Mouse (Mus musculus) hindbrain, embryonic 13.5 days (tissue): ENCODE measurements around the gene Poc1a. TPM values are rescaled to one million over a fixed set of nuclear protein-coding genes. Genes with fewer than 3 reads are reported as not detected.

Experiments
- ATAC-seq: fragments of 200-750 bp; cut with Nextera tagmentation; 2 replicates; pipeline ENCODE4 v1.8.0; 2017; ENCODE audit warnings: moderate TSS enrichment; ENCODE audit not compliant: low FRiP score
- H3K27ac ChIP-seq: fragments of 300-500 bp; sonication (generic); 2 replicates; pipeline ENCODE4 v1.5.1; 2015; ENCODE audit warnings: inconsistent platforms, mild to moderate bottlenecking, moderate library complexity
- H3K27me3 ChIP-seq: fragments of 300-500 bp; sonication (generic); 2 replicates; pipeline ENCODE4 v1.6.1; 2015; ENCODE audit warnings: mild to moderate bottlenecking, inconsistent platforms
- H3K36me3 ChIP-seq: fragments of 300-500 bp; sonication (generic); 2 replicates; pipeline ENCODE4 v1.6.1; 2015; ENCODE audit warnings: mild to moderate bottlenecking, inconsistent platforms
- H3K4me1 ChIP-seq: fragments of 300-500 bp; sonication (generic); replicated peaks from 2 replicates; pipeline ENCODE4 v1.6.1; 2015; ENCODE audit warnings: inconsistent platforms
- H3K4me2 ChIP-seq: fragments of 300-500 bp; sonication (generic); 2 replicates; pipeline ENCODE4 v1.6.1; 2015; ENCODE audit warnings: inconsistent platforms, mild to moderate bottlenecking, moderate library complexity
- H3K4me3 ChIP-seq: fragments of 300-500 bp; sonication (generic); 2 replicates; pipeline ENCODE4 v1.5.1; 2015; ENCODE audit warnings: mild to moderate bottlenecking, inconsistent platforms
- H3K9ac ChIP-seq: fragments of 300-500 bp; sonication (generic); 2 replicates; pipeline ENCODE4 v1.6.1; 2015; ENCODE audit warnings: mild to moderate bottlenecking, inconsistent platforms
- H3K9me3 ChIP-seq: fragments of 300-500 bp; sonication (generic); 2 replicates; pipeline ENCODE4 v1.6.1; 2016; ENCODE audit warnings: inconsistent platforms
- WGBS: fragments of 180-500 bp; shearing (Covaris S2); methylation state at CpG from one replicate; pipeline ENCODE4 v1.1.7; 2015; 5-methylcytosine and 5-hydroxymethylcytosine counted together
- polyA plus RNA-seq: library from polyadenylated mRNA; unstranded; fragments of >200 nt; fragmentation: Nextera tagmentation; extraction: Ambion mirVana; gene quantifications from 2 replicates; pipeline ENCODE4 v1.2.1, GENCODE M21; 2015

Gene Poc1a
- polyA plus RNA-seq, 1 experiment from 2014 or later, result 8.9 TPM

DNA sequence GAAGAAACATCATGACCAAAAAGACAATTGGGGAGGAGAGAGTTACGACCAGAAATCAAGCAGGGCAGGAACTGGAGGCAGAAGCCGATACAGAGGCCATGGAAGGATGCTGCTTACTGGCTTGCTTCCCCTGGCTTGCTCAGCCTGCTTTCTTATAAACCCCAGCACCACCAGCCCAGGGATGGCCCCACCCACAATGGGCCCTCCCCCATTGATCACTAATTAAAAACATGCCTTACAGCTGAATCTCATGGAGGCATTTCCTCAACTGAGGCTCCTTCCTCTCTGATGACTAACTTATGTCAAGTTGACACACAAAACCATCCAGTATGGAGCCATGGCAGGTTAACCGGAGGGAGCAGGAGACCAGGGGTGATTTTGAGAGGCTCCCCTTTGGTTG is 118.9 kb downstream of the Poc1a start:
- Histone ChIP-seq H3K9me3 (no peaks in the 10 kb centered on the region), H3K27me3 (no peaks in the 10 kb centered on the region), H3K4me1 (peaks cover 10% of the 10 kb centered on the region), H3K9ac (no peak overlapping the region), H3K4me3 (no peak overlapping the region), H3K36me3 (no peaks in the 10 kb centered on the region), H3K27ac (no peak overlapping the region), H3K4me2 (no peak overlapping the region)
- 93% methylated on average over 3 of the region's 3 CpGs for WGBS
- ATAC-seq, result no peak

Other genes with a start within 250 kb of the Poc1a start
- 0.62 and 1.1 TPM in 2 replicates for gene Col6a4, start 184.3 kb upstream of the Poc1a start, polyA plus RNA-seq
- 5.4 and 5.7 TPM in 2 replicates for gene Glyctk, start 122.9 kb upstream of the Poc1a start, polyA plus RNA-seq
- 32.6 and 33.7 TPM in 2 replicates for gene Wdr82, start 110.1 kb upstream of the Poc1a start, polyA plus RNA-seq
- gene Ppm1m, start 81.3 kb upstream of the Poc1a start, polyA plus RNA-seq, result 16.6 and 19.0 TPM in 2 replicates
- gene Twf2, start 78.0 kb upstream of the Poc1a start, polyA plus RNA-seq, result 53.5 and 53.9 TPM in 2 replicates
- 0.04 and 0.05 TPM in 2 replicates for gene Tlr9, start 58.5 kb upstream of the Poc1a start, polyA plus RNA-seq
- gene Alas1, start 32.4 kb upstream of the Poc1a start, polyA plus RNA-seq, result 93.1 and 101 TPM in 2 replicates
- 9.9 and 10.3 TPM in 2 replicates for gene Dusp7, start 87.6 kb downstream of the Poc1a start, polyA plus RNA-seq
- gene Rpl29, start 148.4 kb downstream of the Poc1a start, polyA plus RNA-seq, result 704 TPM in 2 replicates
- gene Acy1, start 157.3 kb downstream of the Poc1a start, polyA plus RNA-seq, result 25.1 and 28.6 TPM in 2 replicates
- gene Abhd14b, start 166.4 kb downstream of the Poc1a start, polyA plus RNA-seq, result 6.9 and 7.3 TPM in 2 replicates
- 51.7 and 52.7 TPM in 2 replicates for gene Abhd14a, start 166.6 kb downstream of the Poc1a start, polyA plus RNA-seq
- 248 and 259 TPM in 2 replicates for gene Pcbp4, start 172.2 kb downstream of the Poc1a start, polyA plus RNA-seq
- 0.60 and 0.68 TPM in 2 replicates for gene Gpr62, start 184.9 kb downstream of the Poc1a start, polyA plus RNA-seq
- 43.9 and 44.0 TPM in 2 replicates for gene Rrp9, start 194.9 kb downstream of the Poc1a start, polyA plus RNA-seq
- gene Parp3, start 195.9 kb downstream of the Poc1a start, polyA plus RNA-seq, result 0.74 and 0.88 TPM in 2 replicates
- not detected in 2 replicates for gene Iqcf1, start 218.9 kb downstream of the Poc1a start, polyA plus RNA-seq
- gene Iqcf5, start 233.5 kb downstream of the Poc1a start, polyA plus RNA-seq, result not detected in 2 replicates